Mouse (Mus musculus): ENCODE data around the gene Eif4a1. TPM values are rescaled to one million over a fixed set of nuclear protein-coding genes. Genes with fewer than 3 reads are reported as not detected.
"Not testable (repeated sequence)": the region's sequence is repeated elsewhere in the genome, so short reads cannot be mapped to it uniquely, and the experiment has no call there.

The Eif4a1 gene
- polyA plus RNA-seq, 1 experiment from 2014 or later = 563 TPM

DNA sequence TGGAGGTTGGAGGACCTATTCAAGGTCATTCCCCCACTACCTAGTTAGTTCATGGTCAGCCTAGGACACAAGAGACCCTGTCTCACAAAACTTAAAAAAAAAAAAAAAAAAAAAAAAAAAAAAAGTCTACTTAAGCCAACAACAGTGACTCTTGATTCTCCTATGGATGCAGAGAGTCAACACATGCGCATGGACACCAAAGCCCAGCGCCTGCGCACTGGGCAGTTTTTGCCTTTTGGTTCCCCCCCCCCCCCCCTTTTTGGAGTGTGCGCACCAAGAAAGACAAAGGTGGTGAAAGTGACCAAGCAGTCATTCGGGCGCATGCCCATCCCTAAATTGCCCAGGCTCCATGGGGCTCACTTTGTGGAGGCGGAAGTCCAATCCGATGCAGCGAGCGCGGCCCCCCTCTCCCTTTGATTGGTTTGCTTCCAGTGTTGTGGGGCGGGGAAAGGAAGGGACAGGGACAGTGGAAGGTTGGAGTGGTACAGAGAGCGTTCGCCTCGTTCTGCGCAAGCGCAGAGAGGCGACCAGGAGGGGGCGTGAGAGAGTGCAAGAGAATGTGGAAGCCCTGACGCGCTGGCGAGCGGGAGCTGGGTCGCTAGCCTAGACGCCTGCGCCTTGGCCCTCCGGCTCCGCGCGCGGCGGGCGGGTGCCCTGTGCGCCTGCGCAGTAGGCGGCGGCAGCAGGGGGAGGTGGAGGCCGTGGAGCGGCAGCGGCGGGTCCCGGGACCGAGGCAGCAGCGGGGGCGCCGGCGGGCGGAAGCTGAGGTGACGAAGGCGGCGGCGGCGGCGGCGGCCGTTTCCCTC, 39.7 kb downstream of the Eif4a1 start, which contains the start of gene Fxr2:
Gene Fxr2 (plus strand): TSS at position 707 of the 806 bp plus-strand sequence.
- Histone ChIP-seq H3K4me1 (replicated peaks; ENCODE audit: control insufficient read depth, insufficient read depth, low read length) (peaks cover 27% of the 10 kb centered on the region), H3K36me3 (ENCODE audit: control insufficient read depth, insufficient read depth) (no peaks in the 10 kb centered on the region), H3K4me2 (ENCODE audit: low read length) (peak within 1 kb of the TSS; percentile 65), H3K4me3 (replicated peaks; ENCODE audit: low read length) (peak within 1 kb of the TSS; percentile 99), H3K9ac (replicated peaks; ENCODE audit: low read depth, low read length) (peak within 1 kb of the TSS; percentile 98), H3K9me3 (ENCODE audit: control insufficient read depth, low read length) (no peaks in the 10 kb centered on the region), H3K27ac (ENCODE audit: low read length) (peak within 1 kb of the TSS; percentile 93), H3K27me3 (replicated peaks; ENCODE audit: control insufficient read depth, insufficient read depth, low read length) (no peaks in the 10 kb centered on the region)
- peak; percentile 97 for ATAC-seq
- WGBS = under 1% methylated on average over 38 of the region's 56 CpGs

DNA sequence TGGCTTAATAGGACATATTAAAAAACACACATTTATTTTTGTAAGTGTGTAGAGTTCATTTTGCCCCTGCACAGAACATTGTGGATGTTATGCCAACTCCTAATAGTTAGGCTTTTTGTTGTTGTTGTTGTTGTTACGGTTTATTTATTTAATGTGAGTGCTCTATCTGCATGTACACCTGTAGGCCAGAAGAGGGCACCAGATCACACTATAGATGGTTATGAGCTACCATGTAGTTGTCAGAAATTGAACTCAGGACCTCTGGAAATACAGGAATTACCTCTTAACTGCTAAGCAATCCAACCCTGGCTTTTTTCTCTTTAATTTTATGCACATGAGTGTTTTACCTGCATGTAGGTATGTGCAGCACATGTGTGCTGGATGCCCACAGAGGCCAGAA, 42.4 kb downstream of the Eif4a1 start:
- no peak overlapping the region for H3K9ac ChIP-seq (replicated peaks; ENCODE audit: low read depth, low read length)
- no peaks in the 10 kb centered on the region for H3K27me3 ChIP-seq (replicated peaks; ENCODE audit: control insufficient read depth, insufficient read depth, low read length)
- H3K4me3 ChIP-seq (replicated peaks; ENCODE audit: low read length) = no peak overlapping the region
- H3K9me3 ChIP-seq (ENCODE audit: control insufficient read depth, low read length) = no peaks in the 10 kb centered on the region
- ATAC-seq = no peak
- no peaks in the 10 kb centered on the region for H3K36me3 ChIP-seq (ENCODE audit: control insufficient read depth, insufficient read depth)
- peaks cover 13% of the 10 kb centered on the region for H3K4me1 ChIP-seq (replicated peaks; ENCODE audit: control insufficient read depth, insufficient read depth, low read length)
- H3K4me2 ChIP-seq (ENCODE audit: low read length) = no peak overlapping the region
- whole genome bisulfite sequencing = 62% methylated on average over 1 of the region's 1 CpGs
- H3K27ac ChIP-seq (ENCODE audit: low read length) = no peak overlapping the region

DNA sequence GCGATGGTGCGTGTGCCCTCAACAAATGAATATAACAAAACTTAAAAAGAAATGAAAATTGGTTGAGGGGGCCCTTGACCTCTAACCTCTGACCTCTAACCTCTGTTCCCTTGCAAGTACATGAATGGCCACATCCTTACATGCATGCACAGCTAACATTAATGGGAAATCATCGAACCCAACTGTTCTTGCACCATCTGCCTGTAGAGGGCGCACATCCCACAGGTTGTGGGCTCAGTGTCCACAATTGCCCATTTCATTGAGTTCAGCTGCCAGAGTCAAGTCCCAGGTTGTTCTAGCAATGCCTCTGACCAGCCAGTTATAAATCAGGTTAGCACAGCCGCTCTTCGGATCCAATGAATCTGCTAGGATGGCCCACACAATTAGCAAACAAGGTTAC, 43.9 kb downstream of the Eif4a1 start:
- 0 out of 2 replicates have a peak, but pooled peaks cover under 1% of the 10 kb centered on the region for H3K4me1 ChIP-seq (replicated peaks; ENCODE audit: control insufficient read depth, insufficient read depth, low read length)
- H3K27me3 ChIP-seq (replicated peaks; ENCODE audit: control insufficient read depth, insufficient read depth, low read length) = no peaks in the 10 kb centered on the region
- 38% methylated on average over 6 of the region's 6 CpGs for WGBS
- H3K36me3 ChIP-seq (ENCODE audit: control insufficient read depth, insufficient read depth) = no peaks in the 10 kb centered on the region
- no peaks in the 10 kb centered on the region for H3K9me3 ChIP-seq (ENCODE audit: control insufficient read depth, low read length)
- no peak overlapping the region for H3K4me2 ChIP-seq (ENCODE audit: low read length)
- no peak overlapping the region for H3K4me3 ChIP-seq (replicated peaks; ENCODE audit: low read length)
- ATAC-seq = no peak
- H3K27ac ChIP-seq (ENCODE audit: low read length) = no peak overlapping the region
- H3K9ac ChIP-seq (replicated peaks; ENCODE audit: low read depth, low read length) = no peak overlapping the region

DNA sequence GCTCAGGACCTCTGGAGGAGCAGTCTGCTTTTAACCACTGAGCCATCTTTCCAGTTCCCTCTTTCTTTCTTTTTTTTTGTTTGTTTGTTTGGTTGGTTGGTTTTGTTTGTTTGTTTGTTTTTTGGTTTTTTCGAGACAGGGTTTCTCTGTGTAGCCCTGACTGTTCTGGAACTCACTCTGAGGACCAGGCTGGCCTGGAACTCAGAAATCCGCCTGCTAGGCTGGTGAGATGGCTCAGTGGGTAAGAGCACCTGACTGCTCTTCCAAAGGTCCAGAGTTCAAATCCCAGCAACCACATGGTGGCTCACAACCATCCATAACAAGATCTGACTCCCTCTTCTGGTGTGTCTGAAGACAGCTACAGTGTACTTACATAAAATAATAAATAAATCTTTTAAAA, 47.9 kb downstream of the Eif4a1 start:
- H3K9ac ChIP-seq (replicated peaks; ENCODE audit: low read depth, low read length); H3K4me3 ChIP-seq (replicated peaks; ENCODE audit: low read length); H3K27ac ChIP-seq (ENCODE audit: low read length); ATAC-seq; H3K9me3 ChIP-seq (ENCODE audit: control insufficient read depth, low read length); H3K4me2 ChIP-seq (ENCODE audit: low read length); H3K36me3 ChIP-seq (ENCODE audit: control insufficient read depth, insufficient read depth); H3K27me3 ChIP-seq (replicated peaks; ENCODE audit: control insufficient read depth, insufficient read depth, low read length): not testable (repeated sequence)
- 90% methylated on average over 2 of the region's 2 CpGs for WGBS
- H3K4me1 ChIP-seq (replicated peaks; ENCODE audit: control insufficient read depth, insufficient read depth, low read length) = peaks cover 16% of the 10 kb centered on the region

- Histone ChIP-seq H3K36me3 (ENCODE audit: control insufficient read depth, insufficient read depth) (no peaks in the 10 kb centered on the region), H3K9ac (replicated peaks; ENCODE audit: low read depth, low read length) (peak overlapping the region; percentile 86; the same call in 1 of the 2 replicates), H3K27ac (ENCODE audit: low read length) (no peak overlapping the region), H3K4me3 (replicated peaks; ENCODE audit: low read length) (no peak overlapping the region), H3K4me1 (replicated peaks; ENCODE audit: control insufficient read depth, insufficient read depth, low read length) (peaks cover 16% of the 10 kb centered on the region), H3K9me3 (ENCODE audit: control insufficient read depth, low read length) (no peaks in the 10 kb centered on the region), H3K4me2 (ENCODE audit: low read length) (peak overlapping the region; percentile 73), H3K27me3 (replicated peaks; ENCODE audit: control insufficient read depth, insufficient read depth, low read length) (no peaks in the 10 kb centered on the region)
- no peak for ATAC-seq
- WGBS = 63% methylated on average over 4 of the region's 4 CpGs
Observed at GRCm38 (mm10) chr11:69623006-69623405, 49.2 kb downstream of the Eif4a1 start.

DNA sequence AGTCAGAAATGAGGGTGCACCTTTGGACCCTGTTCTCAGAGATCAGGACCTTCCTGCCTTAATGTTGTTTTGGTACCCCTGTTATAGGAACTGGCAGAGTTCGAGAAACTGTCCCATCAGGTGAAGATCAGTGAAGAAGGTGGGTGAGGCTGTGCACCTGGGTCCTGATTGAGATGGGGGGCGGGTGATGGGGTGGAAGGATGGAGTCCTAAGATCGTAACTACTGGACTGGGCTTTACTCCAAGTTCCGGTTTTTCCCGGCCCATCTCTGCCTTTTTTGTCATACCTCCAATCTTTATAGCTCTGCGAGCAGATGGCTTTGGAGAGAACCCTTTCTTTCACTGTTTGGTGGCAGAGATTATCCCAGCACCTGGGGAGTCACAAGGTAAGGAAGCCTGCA, 49.8 kb downstream of the Eif4a1 start:
- 42% methylated on average over 6 of the region's 6 CpGs for WGBS
- no peaks in the 10 kb centered on the region for H3K36me3 ChIP-seq (ENCODE audit: control insufficient read depth, insufficient read depth)
- H3K9me3 ChIP-seq (ENCODE audit: control insufficient read depth, low read length) = no peaks in the 10 kb centered on the region
- 0 out of 2 replicates have a peak, but pooled peaks have one; percentile 18 for ATAC-seq
- H3K4me2 ChIP-seq (ENCODE audit: low read length) = peak overlapping the region; percentile 73
- H3K27ac ChIP-seq (ENCODE audit: low read length) = peak overlapping the region; percentile 78
- no peaks in the 10 kb centered on the region for H3K27me3 ChIP-seq (replicated peaks; ENCODE audit: control insufficient read depth, insufficient read depth, low read length)
- peak overlapping the region; percentile 86 for H3K9ac ChIP-seq (replicated peaks; ENCODE audit: low read depth, low read length)
- peak overlapping the region; percentile 67 for H3K4me3 ChIP-seq (replicated peaks; ENCODE audit: low read length)
- peaks cover 16% of the 10 kb centered on the region for H3K4me1 ChIP-seq (replicated peaks; ENCODE audit: control insufficient read depth, insufficient read depth, low read length)

GRCm38 (mm10) chr11:69621571-69622268, 50.5 kb downstream of the Eif4a1 start, which contains the start of gene Sat2:
Gene Sat2, plus strand, starts transcription at chr11:69622024.
- Histone ChIP-seq H3K4me2 (ENCODE audit: low read length) (peak within 1 kb of the TSS; percentile 73), H3K36me3 (ENCODE audit: control insufficient read depth, insufficient read depth) (no peaks in the 10 kb centered on the region), H3K27ac (ENCODE audit: low read length) (peak within 1 kb of the TSS; percentile 78), H3K9ac (replicated peaks; ENCODE audit: low read depth, low read length) (peak within 1 kb of the TSS; percentile 86), H3K27me3 (replicated peaks; ENCODE audit: control insufficient read depth, insufficient read depth, low read length) (no peaks in the 10 kb centered on the region), H3K4me3 (replicated peaks; ENCODE audit: low read length) (peak within 1 kb of the TSS; percentile 67), H3K9me3 (ENCODE audit: control insufficient read depth, low read length) (no peaks in the 10 kb centered on the region), H3K4me1 (replicated peaks; ENCODE audit: control insufficient read depth, insufficient read depth, low read length) (peaks cover 16% of the 10 kb centered on the region)
- ATAC-seq = peak; percentile 86
- WGBS = 1% methylated on average over 20 of the region's 20 CpGs

GRCm38 (mm10) chr11:69620394-69621081, 51.7 kb downstream of the Eif4a1 start:
- WGBS = 85% methylated on average over 7 of the region's 7 CpGs
- peaks cover 16% of the 10 kb centered on the region for H3K4me1 ChIP-seq (replicated peaks; ENCODE audit: control insufficient read depth, insufficient read depth, low read length)
- H3K27me3 ChIP-seq (replicated peaks; ENCODE audit: control insufficient read depth, insufficient read depth, low read length) = no peaks in the 10 kb centered on the region
- no peak overlapping the region for H3K9ac ChIP-seq (replicated peaks; ENCODE audit: low read depth, low read length)
- no peak overlapping the region for H3K4me3 ChIP-seq (replicated peaks; ENCODE audit: low read length)
- no peaks in the 10 kb centered on the region for H3K9me3 ChIP-seq (ENCODE audit: control insufficient read depth, low read length)
- no peak overlapping the region for H3K27ac ChIP-seq (ENCODE audit: low read length)
- ATAC-seq = no peak
- no peak overlapping the region for H3K4me2 ChIP-seq (ENCODE audit: low read length)
- H3K36me3 ChIP-seq (ENCODE audit: control insufficient read depth, insufficient read depth) = no peaks in the 10 kb centered on the region

GRCm38 (mm10) chr11:69617805-69618204, 54.4 kb downstream of the Eif4a1 start, which contains the start of gene Shbg:
Gene Shbg, minus strand, starts transcription at chr11:69617905.
- H3K27me3 ChIP-seq (replicated peaks; ENCODE audit: control insufficient read depth, insufficient read depth, low read length) = no peaks in the 10 kb centered on the region
- WGBS = 71% methylated on average over 5 of the region's 5 CpGs
- no peaks in the 10 kb centered on the region for H3K36me3 ChIP-seq (ENCODE audit: control insufficient read depth, insufficient read depth)
- ATAC-seq = no peak
- H3K4me2 ChIP-seq (ENCODE audit: low read length) = no peak within 1 kb of the TSS
- no peak within 1 kb of the TSS for H3K27ac ChIP-seq (ENCODE audit: low read length)
- H3K4me3 ChIP-seq (replicated peaks; ENCODE audit: low read length) = no peak within 1 kb of the TSS
- no peaks in the 10 kb centered on the region for H3K9me3 ChIP-seq (ENCODE audit: control insufficient read depth, low read length)
- peaks cover 15% of the 10 kb centered on the region for H3K4me1 ChIP-seq (replicated peaks; ENCODE audit: control insufficient read depth, insufficient read depth, low read length)
- no peak within 1 kb of the TSS for H3K9ac ChIP-seq (replicated peaks; ENCODE audit: low read depth, low read length)
